Mouse (Mus musculus) liver, embryonic 16.5 days (tissue): ENCODE results near the gene Pla2g1b. TPM values are rescaled to one million over a fixed set of nuclear protein-coding genes. Genes with fewer than 3 reads are reported as not detected.

ENCODE experiments used
- ATAC-seq: fragments of 200-750 bp; cut with Nextera tagmentation; 2 replicates; pipeline ENCODE4 v1.8.0; 2017; ENCODE audit warnings: low read depth, mild to moderate bottlenecking, moderate number of reproducible peaks, moderate library complexity
- H3K27ac ChIP-seq: fragments of 300-500 bp; sonication (generic); 2 replicates; pipeline ENCODE4 v1.5.1; 2014; ENCODE audit warnings: mild to moderate bottlenecking, low read length
- H3K27me3 ChIP-seq: fragments of 300-500 bp; sonication (generic); 2 replicates; pipeline ENCODE4 v1.6.1; 2014; ENCODE audit warnings: low read depth, low read length, mixed read lengths; ENCODE audit not compliant: control insufficient read depth, insufficient read depth
- H3K36me3 ChIP-seq: fragments of 300-500 bp; sonication (generic); 2 replicates; pipeline ENCODE4 v1.6.1; 2014; ENCODE audit warnings: mild to moderate bottlenecking; ENCODE audit not compliant: control insufficient read depth, insufficient read depth
- H3K4me1 ChIP-seq: fragments of 300-500 bp; sonication (generic); 2 replicates; pipeline ENCODE4 v1.6.1; 2014; ENCODE audit warnings: low read depth, low read length, mixed read lengths; ENCODE audit not compliant: control insufficient read depth
- H3K4me2 ChIP-seq: fragments of 300-500 bp; sonication (generic); 2 replicates; pipeline ENCODE4 v1.6.1; 2014; ENCODE audit warnings: low read depth, low read length, mixed read lengths
- H3K4me3 ChIP-seq: fragments of 300-500 bp; sonication (generic); 2 replicates; pipeline ENCODE4 v1.5.1; 2014; ENCODE audit warnings: low read depth, mild to moderate bottlenecking, low read length
- H3K9ac ChIP-seq: fragments of 300-500 bp; sonication (generic); 2 replicates; pipeline ENCODE4 v1.6.1; 2014; ENCODE audit warnings: low read depth, low read length
- H3K9me3 ChIP-seq: fragments of 300-500 bp; sonication (generic); replicated peaks from 2 replicates; pipeline ENCODE4 v1.6.1; 2016; ENCODE audit warnings: low read length; ENCODE audit not compliant: control insufficient read depth
- WGBS: fragments of 180-500 bp; shearing (Covaris S2); extraction: QIAGEN DNeasy Blood & Tissue Kit; methylation state at CpG from one replicate; pipeline ENCODE4 v1.1.7; 2014; ENCODE audit not compliant: insufficient replicate concordance; 5-methylcytosine and 5-hydroxymethylcytosine counted together
- polyA plus RNA-seq: library from polyadenylated mRNA; unstranded; fragments of >200 nt; fragmentation: Nextera tagmentation; extraction: Ambion mirVana; gene quantifications from 2 replicates; pipeline ENCODE4 v1.2.1, GENCODE M21; 2015

Pla2g1b gene
- polyA plus RNA-seq, 1 experiment from 2014 or later: not detected

- 71% methylated on average over 18 of the region's 18 CpGs for WGBS
- H3K27ac ChIP-seq: no peak overlapping the region
- no peaks in the 10 kb centered on the region for H3K27me3 ChIP-seq
- H3K9ac ChIP-seq: no peak overlapping the region
- no peak overlapping the region for H3K4me3 ChIP-seq
- no peak overlapping the region for H3K4me2 ChIP-seq
- ATAC-seq: no peak
- H3K36me3 ChIP-seq: no peaks in the 10 kb centered on the region
- no peaks in the 10 kb centered on the region; the same call in 1 of the 2 replicates for H3K4me1 ChIP-seq
- no peaks in the 10 kb centered on the region for H3K9me3 ChIP-seq
Measured at GRCm38 (mm10) chr5:115464408-115465115, 1.5 kb upstream of the Pla2g1b start.

GRCm38 (mm10) chr5:115469791-115470190, 3.7 kb downstream of the Pla2g1b start:
- Histone ChIP-seq H3K36me3 (no peaks in the 10 kb centered on the region), H3K4me3 (no peak overlapping the region), H3K4me2 (no peak overlapping the region), H3K9ac (no peak overlapping the region), H3K27ac (no peak overlapping the region), H3K9me3 (no peaks in the 10 kb centered on the region), H3K27me3 (no peaks in the 10 kb centered on the region), H3K4me1 (no peaks in the 10 kb centered on the region; the same call in 1 of the 2 replicates)
- 64% methylated on average over 6 of the region's 6 CpGs for WGBS
- no peak for ATAC-seq

- WGBS: 26% methylated on average over 20 of the region's 20 CpGs
- H3K36me3 ChIP-seq: no peaks in the 10 kb centered on the region
- ATAC-seq: no peak
- H3K4me3 ChIP-seq: no peak overlapping the region
- H3K4me2 ChIP-seq: no peak overlapping the region
- no peak overlapping the region for H3K9ac ChIP-seq
- no peaks in the 10 kb centered on the region; the same call in 1 of the 2 replicates for H3K4me1 ChIP-seq
- no peaks in the 10 kb centered on the region for H3K27me3 ChIP-seq
- H3K27ac ChIP-seq: no peak overlapping the region
- H3K9me3 ChIP-seq: no peaks in the 10 kb centered on the region
Measured at GRCm38 (mm10) chr5:115470766-115471531, 4.9 kb downstream of the Pla2g1b start.

- no peak overlapping the region for H3K4me3 ChIP-seq
- H3K4me2 ChIP-seq: no peak overlapping the region
- no peak overlapping the region for H3K27ac ChIP-seq
- H3K9me3 ChIP-seq: no peaks in the 10 kb centered on the region
- H3K27me3 ChIP-seq: no peaks in the 10 kb centered on the region
- no peak for ATAC-seq
- no peak overlapping the region for H3K9ac ChIP-seq
- no peaks in the 10 kb centered on the region for H3K36me3 ChIP-seq
- WGBS: 58% methylated on average over 10 of the region's 10 CpGs
- H3K4me1 ChIP-seq: no peaks in the 10 kb centered on the region
Measured at GRCm38 (mm10) chr5:115473191-115473590, 7.1 kb downstream of the Pla2g1b start.

- Histone ChIP-seq H3K9me3 (no peaks in the 10 kb centered on the region), H3K9ac (no peak overlapping the region), H3K27ac (no peak overlapping the region), H3K27me3 (no peaks in the 10 kb centered on the region), H3K4me2 (peak overlapping the region; percentile 3; the same call in 1 of the 2 replicates), H3K36me3 (no peaks in the 10 kb centered on the region), H3K4me1 (no peaks in the 10 kb centered on the region), H3K4me3 (no peak overlapping the region)
- no peak for ATAC-seq
- whole genome bisulfite sequencing: 48% methylated on average over 22 of the region's 22 CpGs
Measured at GRCm38 (mm10) chr5:115474174-115474828, 8.2 kb downstream of the Pla2g1b start.

GRCm38 (mm10) chr5:115475337-115476106, 9.5 kb downstream of the Pla2g1b start:
- H3K27ac ChIP-seq: no peak overlapping the region
- H3K9me3 ChIP-seq: no peaks in the 10 kb centered on the region
- no peaks in the 10 kb centered on the region for H3K36me3 ChIP-seq
- ATAC-seq: peak; percentile 70
- H3K27me3 ChIP-seq: no peaks in the 10 kb centered on the region
- H3K4me3 ChIP-seq: peak overlapping the region; percentile 31
- no peaks in the 10 kb centered on the region for H3K4me1 ChIP-seq
- H3K4me2 ChIP-seq: peak overlapping the region; percentile 37
- 18% methylated on average over 22 of the region's 22 CpGs for WGBS
- 0 out of 2 replicates have a peak overlapping the region, but pooled peaks have one; percentile 14 for H3K9ac ChIP-seq

GRCm38 (mm10) chr5:115476107-115476727, 10.2 kb downstream of the Pla2g1b start:
- 0 out of 2 replicates have a peak overlapping the region, but pooled peaks have one; percentile 14 for H3K9ac ChIP-seq
- WGBS: 41% methylated on average over 12 of the region's 12 CpGs
- H3K4me3 ChIP-seq: peak overlapping the region; percentile 31
- H3K36me3 ChIP-seq: no peaks in the 10 kb centered on the region
- no peak overlapping the region for H3K27ac ChIP-seq
- no peaks in the 10 kb centered on the region for H3K4me1 ChIP-seq
- H3K27me3 ChIP-seq: no peaks in the 10 kb centered on the region
- H3K9me3 ChIP-seq: no peaks in the 10 kb centered on the region
- peak; percentile 17; the same call in 1 of the 2 replicates for ATAC-seq
- peak overlapping the region; percentile 37 for H3K4me2 ChIP-seq

- Histone ChIP-seq H3K36me3 (no peaks in the 10 kb centered on the region), H3K27ac (no peak overlapping the region), H3K27me3 (no peaks in the 10 kb centered on the region), H3K4me3 (no peak overlapping the region), H3K4me2 (no peak overlapping the region), H3K4me1 (peaks cover 4% of the 10 kb centered on the region; the same call in 1 of the 2 replicates), H3K9ac (no peak overlapping the region), H3K9me3 (no peaks in the 10 kb centered on the region)
- no peak for ATAC-seq
- WGBS: 68% methylated on average over 15 of the region's 15 CpGs
Measured at GRCm38 (mm10) chr5:115479561-115479960, 13.5 kb downstream of the Pla2g1b start.
